Mouse (Mus musculus): ENCODE data around the gene Klrb1.
A peak's percentile ranks its signal among the peaks of the same experiment; 100 is the strongest.
"Not testable (repeated sequence)": the region's sequence is repeated elsewhere in the genome, so short reads cannot be mapped to it uniquely, and the experiment has no call there.

Gene Klrb1

GRCm38 (mm10) chr6:128722959-128723358 lies at the start of gene Klrb1:
TSS of gene Klrb1 (minus strand) at chr6:128723059.
- DNase-seq (ENCODE audit: low spot score) = no peak

DNA sequence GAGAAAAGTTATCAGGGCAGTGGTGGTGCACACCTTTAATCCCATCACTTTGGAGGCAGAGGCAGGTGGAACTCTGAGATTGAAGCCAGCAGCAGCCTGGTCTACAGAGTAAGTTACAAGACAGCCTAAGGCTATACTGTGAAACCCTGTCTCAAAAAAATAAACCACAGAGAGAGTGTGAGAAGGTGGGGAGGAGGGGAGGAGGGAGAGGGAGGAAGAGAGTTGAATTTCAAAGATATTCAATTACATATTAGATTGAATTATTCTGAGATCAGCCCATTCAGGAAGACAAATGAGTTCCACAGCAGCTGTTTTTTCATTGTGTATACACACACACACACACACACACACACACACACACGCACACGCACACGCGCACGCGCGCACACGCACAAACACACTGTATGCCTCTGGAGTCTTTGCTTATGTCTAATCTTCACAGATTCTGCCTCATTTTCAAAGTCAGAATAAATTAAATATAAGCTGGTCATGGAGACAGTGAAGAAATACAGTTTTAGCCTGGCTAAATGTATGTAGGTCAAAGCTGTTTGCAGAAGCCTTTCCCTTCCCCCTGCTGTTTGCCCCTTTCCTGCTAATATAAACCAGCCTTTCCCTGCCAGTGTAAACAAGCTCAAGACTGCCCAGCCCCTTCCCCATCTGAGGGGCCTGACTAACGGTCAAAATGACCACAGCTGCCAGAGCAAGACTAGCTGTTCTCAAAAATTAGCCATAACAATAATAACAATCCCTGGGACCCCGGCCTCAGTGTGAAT lies 46.8 kb upstream of the Klrb1 start:
- no peak for DNase-seq (ENCODE audit: low spot score)

DNA sequence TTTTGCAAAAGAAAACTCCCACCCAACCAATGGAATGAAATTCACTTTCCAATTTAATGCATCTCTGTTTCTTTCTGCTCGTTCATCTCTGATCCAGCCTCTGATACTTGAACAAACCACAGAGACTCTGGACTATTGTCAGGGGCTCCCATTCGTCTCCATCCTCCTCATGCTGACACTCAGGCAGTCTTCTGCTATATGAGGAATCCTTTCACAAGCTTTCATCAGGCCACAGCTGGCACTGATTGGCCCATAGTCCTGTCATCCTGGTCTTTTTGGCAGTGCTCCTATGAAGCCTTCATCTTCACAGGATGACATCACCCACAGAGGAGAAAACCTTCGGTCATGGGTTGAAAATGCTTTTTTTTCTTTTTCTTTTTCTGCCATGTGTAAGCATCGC lies 45.2 kb upstream of the Klrb1 start:
- DNase-seq (ENCODE audit: low spot score) = no peak

GRCm38 (mm10) chr6:128766486-128767254 lies 43.8 kb upstream of the Klrb1 start:
- peak; percentile 14 for DNase-seq (ENCODE audit: low spot score)

DNA sequence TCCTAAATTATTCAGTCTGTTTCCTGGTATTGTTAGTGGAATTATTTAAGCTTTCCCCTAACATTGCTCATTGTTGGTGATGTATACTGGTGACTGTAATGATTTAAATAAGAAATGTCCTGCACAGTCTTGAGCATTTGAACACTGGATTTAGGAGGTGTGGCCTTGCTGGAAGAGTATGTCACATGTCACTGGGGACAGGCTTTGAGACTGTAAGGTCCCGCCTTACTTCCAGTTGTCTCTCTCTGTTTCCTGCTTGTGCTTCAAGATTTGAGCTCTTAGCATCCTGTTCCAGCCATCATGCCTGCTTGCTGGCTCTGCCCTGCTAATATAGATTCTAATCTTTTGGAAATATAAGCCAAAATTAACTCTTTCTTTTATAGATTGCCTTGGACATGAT lies 42.4 kb upstream of the Klrb1 start:
- DNase-seq (ENCODE audit: low spot score) = no peak

DNA sequence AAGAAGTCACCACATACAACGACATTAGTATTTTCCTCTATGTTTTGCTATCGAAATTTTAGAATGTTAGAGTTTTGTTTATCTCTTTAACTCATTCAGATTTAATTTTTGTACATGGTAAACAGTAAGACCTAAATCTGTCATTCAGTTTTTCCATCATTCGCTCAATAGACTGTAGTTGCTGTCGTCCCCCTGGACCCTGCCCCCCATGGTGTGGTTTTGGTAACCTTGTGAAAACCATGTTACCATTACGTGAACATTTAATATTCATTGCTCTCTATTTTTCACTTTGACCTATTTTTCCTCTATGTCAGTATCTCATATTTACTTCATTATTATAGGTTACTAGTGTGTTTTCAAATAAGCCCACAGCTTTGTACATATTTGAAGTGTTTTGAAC lies 41.7 kb upstream of the Klrb1 start:
- DNase-seq (ENCODE audit: low spot score) = no peak

DNA sequence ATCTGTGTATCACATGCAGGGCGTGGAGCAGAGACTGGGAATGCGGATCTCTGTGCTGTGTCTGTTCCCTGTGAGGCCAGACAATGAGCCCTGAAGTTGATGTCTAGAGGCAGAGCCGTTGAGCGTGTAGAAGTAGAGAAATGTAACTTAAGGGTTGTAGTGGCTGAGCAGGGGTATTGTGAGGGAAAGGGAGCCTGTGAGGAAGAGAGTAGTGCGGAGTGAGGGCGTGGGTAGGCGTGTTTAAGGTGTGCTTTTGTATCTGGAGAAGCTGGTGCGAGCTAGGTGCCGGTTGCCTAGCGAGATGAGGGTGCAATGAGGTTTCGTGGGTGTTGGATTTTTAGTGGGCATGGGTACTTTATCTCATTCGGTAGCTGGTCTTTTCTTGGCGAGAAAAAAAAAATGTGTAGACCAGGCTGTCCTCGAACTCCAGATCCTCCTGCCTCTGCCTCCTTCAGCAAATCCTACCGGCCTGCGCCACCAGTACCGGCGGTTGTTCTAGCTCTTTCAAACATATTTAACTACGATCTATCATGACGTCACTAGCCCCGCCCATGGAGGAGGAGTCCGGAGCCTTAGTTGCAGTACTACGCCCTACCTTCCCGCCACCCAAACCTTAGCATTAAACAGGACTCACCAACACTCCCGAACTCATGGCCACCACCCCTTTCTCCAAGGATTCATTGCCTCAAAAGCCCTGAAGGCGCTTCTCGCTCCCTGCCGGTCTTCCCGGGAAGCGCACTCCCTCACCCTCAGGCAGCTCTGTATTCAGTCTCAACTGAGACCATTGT lies 41.1 kb upstream of the Klrb1 start:
- peak; percentile 94 for DNase-seq (ENCODE audit: low spot score)

- not testable (repeated sequence) for DNase-seq (ENCODE audit: low spot score)
Measured at GRCm38 (mm10) chr6:128762892-128763670, 40.2 kb upstream of the Klrb1 start.

GRCm38 (mm10) chr6:128761144-128761540 lies 38.3 kb upstream of the Klrb1 start:
- no peak for DNase-seq (ENCODE audit: low spot score)

GRCm38 (mm10) chr6:128760416-128761143 lies 37.7 kb upstream of the Klrb1 start:
- DNase-seq (ENCODE audit: low spot score) = peak; percentile 92

GRCm38 (mm10) chr6:128760016-128760415 lies 37.2 kb upstream of the Klrb1 start:
- peak; percentile 95 for DNase-seq (ENCODE audit: low spot score)

- DNase-seq (ENCODE audit: low spot score) = no peak
Measured at GRCm38 (mm10) chr6:128759221-128759950, 36.5 kb upstream of the Klrb1 start.

GRCm38 (mm10) chr6:128755402-128755763 lies 32.5 kb upstream of the Klrb1 start:
- not testable (repeated sequence) for DNase-seq (ENCODE audit: low spot score)

DNA sequence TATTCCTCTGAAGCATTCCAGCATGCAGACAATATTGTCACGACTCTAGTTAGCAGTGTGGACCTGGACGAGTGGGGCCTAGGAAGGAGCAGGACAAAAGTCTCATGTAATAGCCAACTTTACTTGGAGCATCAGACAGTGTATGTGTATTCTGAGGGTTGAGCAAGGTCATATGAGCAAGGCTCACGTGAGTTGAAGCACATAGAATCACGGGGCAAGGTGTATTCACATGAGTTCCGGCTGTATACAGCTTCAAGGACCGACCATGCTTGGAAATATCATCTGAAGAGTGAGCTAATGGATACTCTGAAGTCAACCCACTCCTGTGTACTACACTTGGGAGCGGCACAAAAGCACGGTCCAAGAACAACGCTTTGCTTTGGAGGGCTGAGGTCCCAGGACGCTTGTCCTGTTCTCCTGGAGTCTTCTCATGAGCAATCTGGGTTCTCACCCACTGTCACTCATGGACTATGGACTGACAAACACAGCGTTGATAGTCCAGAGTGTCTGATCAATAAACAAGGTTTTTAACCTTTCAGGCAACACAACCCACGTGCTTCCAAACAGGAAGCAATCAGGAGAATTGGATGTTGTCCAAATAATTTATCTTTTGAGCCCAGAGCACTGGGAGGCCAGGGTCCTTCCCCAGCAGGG lies 32.0 kb upstream of the Klrb1 start:
- DNase-seq (ENCODE audit: low spot score) = not testable (repeated sequence)

GRCm38 (mm10) chr6:128754265-128754664 lies 31.4 kb upstream of the Klrb1 start:
- DNase-seq (ENCODE audit: low spot score) = not testable (repeated sequence)

GRCm38 (mm10) chr6:128753610-128754224 lies 30.9 kb upstream of the Klrb1 start:
- peak; percentile 78 for DNase-seq (ENCODE audit: low spot score)

DNA sequence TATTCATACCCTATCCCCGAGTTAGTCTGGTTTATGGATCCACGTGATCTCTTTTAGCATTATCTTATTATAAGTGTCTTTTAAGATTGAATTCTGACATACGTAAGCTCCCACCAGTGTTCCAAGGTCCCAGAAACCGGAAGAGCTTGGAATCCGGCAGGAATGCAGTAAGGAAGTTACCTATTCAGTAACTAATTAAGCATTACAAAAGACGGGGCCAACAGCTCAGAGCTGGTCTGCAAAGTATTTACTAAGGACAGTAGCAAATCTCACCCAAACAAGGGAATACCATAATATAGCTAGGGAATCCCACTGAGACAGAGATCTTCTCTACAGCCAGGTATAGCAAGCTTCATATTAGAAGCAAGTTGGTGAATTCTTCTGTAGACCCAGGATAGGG lies 24.1 kb upstream of the Klrb1 start:
- DNase-seq (ENCODE audit: low spot score) = not testable (repeated sequence)

DNA sequence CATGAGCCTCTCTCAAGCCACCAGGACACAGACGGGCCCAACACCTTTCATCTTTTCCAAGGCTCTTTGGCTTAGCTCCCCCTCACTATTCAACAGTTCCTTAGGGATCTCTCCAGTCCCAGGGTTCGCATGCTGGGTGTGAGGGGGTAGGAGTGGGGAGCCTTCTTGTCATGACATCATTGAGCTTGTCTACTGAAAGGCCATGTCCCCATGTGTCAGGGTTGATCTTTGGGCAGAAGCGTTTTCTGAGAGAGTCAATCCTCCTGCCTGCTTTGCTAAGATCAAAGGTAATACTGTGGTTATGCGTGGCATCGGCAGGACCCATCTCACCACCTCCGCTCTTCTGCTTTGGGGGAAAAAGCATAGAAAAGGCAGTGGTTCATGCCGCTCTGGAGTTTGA lies 14.6 kb upstream of the Klrb1 start:
- no peak for DNase-seq (ENCODE audit: low spot score)

GRCm38 (mm10) chr6:128736100-128736499 lies 13.2 kb upstream of the Klrb1 start:
- no peak for DNase-seq (ENCODE audit: low spot score)

Measured in ovary, postnatal 14 days (tissue).